8 mouse cellular contexts compared by ENCODE assay signal in genomic region chr7:16613461-16614170, GRCm38 (mm10). TPM values are rescaled to one million over a fixed set of nuclear protein-coding genes. Genes with fewer than 3 reads are reported as not detected.
A peak's percentile ranks its signal among the peaks of the same experiment; 100 is the strongest.
DNase-seq lines count a peak whose midpoint lies in the region; ATAC-seq and TF ChIP-seq lines count a peak whose summit lies in the region.

No protein-coding gene starts in this region.

- TF ChIP-seq POLR2A in spleen, adult 2 months (IDR thresholded peaks at IDR 0.05; ENCODE audit: low read depth, low read length): no peak

- DNase-seq in embryo, embryonic 10 days (ENCODE audit: low spot score): peak; percentile 26
- no peak for DNase-seq in embryo, embryonic 9.5 days (ENCODE audit: extremely low spot score)
- DNase-seq in spleen, adult 2 months (ENCODE audit: low read depth in 1 of 2, low spot score in 2 of 2): no peak
- DNase-seq in spleen, postnatal 14 days (ENCODE audit: low spot score in 2 of 2): no peak
- peak; percentile 46 for DNase-seq in limb, embryonic 10.5 days (ENCODE audit: low spot score)
- no peak for DNase-seq in adrenal gland, adult 8-10 months

- no peak overlapping the region for H3K27ac ChIP-seq in spleen, adult 2 months (ENCODE audit: insufficient read depth, low read length)
- peak overlapping the region; percentile 100 for H3K27ac ChIP-seq in forebrain, embryonic 13.5 days
- peak overlapping the region; percentile 100 for H3K27ac ChIP-seq in limb, embryonic 10.5 days
- H3K27ac ChIP-seq in neural tube, embryonic 12.5 days: peak overlapping the region; percentile 100

- H3K4me1 ChIP-seq in spleen, adult 2 months (ENCODE audit: control insufficient read depth, insufficient read depth, insufficient read length): peaks cover 15% of the 10 kb centered on the region
- H3K4me1 ChIP-seq in forebrain, embryonic 13.5 days: peaks cover 56% of the 10 kb centered on the region
- H3K4me1 ChIP-seq in limb, embryonic 10.5 days: peaks cover 41% of the 10 kb centered on the region
- H3K4me1 ChIP-seq in neural tube, embryonic 12.5 days: peaks cover 44% of the 10 kb centered on the region

- 15% methylated on average over 20 of the region's 20 CpGs for WGBS in spleen, adult 2 months
- WGBS in forebrain, embryonic 13.5 days: under 1% methylated on average over 20 of the region's 20 CpGs
- 1% methylated on average over 20 of the region's 20 CpGs for WGBS in limb, embryonic 10.5 days
- WGBS in neural tube, embryonic 12.5 days: under 1% methylated on average over 20 of the region's 20 CpGs

- peak overlapping the region; percentile 100 for H3K4me3 ChIP-seq in spleen, adult 2 months (ENCODE audit: extremely low read depth, insufficient read depth, insufficient read length)
- peak overlapping the region; percentile 86 for H3K4me3 ChIP-seq in forebrain, embryonic 13.5 days
- H3K4me3 ChIP-seq in limb, embryonic 10.5 days: peak overlapping the region; percentile 95
- peak overlapping the region; percentile 93 for H3K4me3 ChIP-seq in neural tube, embryonic 12.5 days

- no peak for ATAC-seq in forebrain, embryonic 13.5 days
- no peak for ATAC-seq in neural tube, embryonic 12.5 days (ENCODE audit: low FRiP score, low read depth)

- TF ChIP-seq CTCF in spleen, adult 2 months (IDR thresholded peaks at IDR 0.05; ENCODE audit: extremely low read depth, insufficient read depth, insufficient read length, insufficient replicate concordance): no peak

- H3K4me2 ChIP-seq in forebrain, embryonic 13.5 days: peak overlapping the region; percentile 87
- peak overlapping the region; percentile 97 for H3K4me2 ChIP-seq in neural tube, embryonic 12.5 days (replicated peaks)

- H3K36me3 ChIP-seq in spleen, adult 2 months (ENCODE audit: control insufficient read depth, insufficient read depth, low read length): no peaks in the 10 kb centered on the region
- H3K36me3 ChIP-seq in forebrain, embryonic 13.5 days (ENCODE audit: poor library complexity, severe bottlenecking): no peaks in the 10 kb centered on the region
- H3K36me3 ChIP-seq in limb, embryonic 10.5 days: peaks cover 15% of the 10 kb centered on the region
- H3K36me3 ChIP-seq in neural tube, embryonic 12.5 days: no peaks in the 10 kb centered on the region

- H3K9ac ChIP-seq in forebrain, embryonic 13.5 days: peak overlapping the region; percentile 97
- peak overlapping the region; percentile 99 for H3K9ac ChIP-seq in neural tube, embryonic 12.5 days

- no peaks in the 10 kb centered on the region for H3K9me3 ChIP-seq in forebrain, embryonic 13.5 days (replicated peaks)
- H3K9me3 ChIP-seq in limb, embryonic 10.5 days (replicated peaks): no peaks in the 10 kb centered on the region
- no peaks in the 10 kb centered on the region for H3K9me3 ChIP-seq in neural tube, embryonic 12.5 days

- H3K27me3 ChIP-seq in spleen, adult 2 months (ENCODE audit: control insufficient read depth, insufficient read depth, low read length): no peaks in the 10 kb centered on the region
- H3K27me3 ChIP-seq in forebrain, embryonic 13.5 days: peaks cover 13% of the 10 kb centered on the region
- 0 out of 2 replicates have a peak, but pooled peaks cover 3% of the 10 kb centered on the region for H3K27me3 ChIP-seq in limb, embryonic 10.5 days (ENCODE audit: low read depth, poor library complexity, severe bottlenecking)
- H3K27me3 ChIP-seq in neural tube, embryonic 12.5 days (replicated peaks): no peaks in the 10 kb centered on the region

RNA-seq across cellular contexts. Expression of gene Arhgap35, which starts 1.2 kb away (rescaled TPM):
- 5.6 and 6.4 TPM in 2 replicates for polyA plus RNA-seq in spleen, adult 2 months (2012; rRNA removed)
- polyA plus RNA-seq in forebrain, embryonic 13.5 days (2015; fragmentation: Nextera tagmentation; extraction: Ambion mirVana): 29.1 and 34.1 TPM in 2 replicates
- polyA plus RNA-seq in limb, embryonic 10.5 days (2016; fragmentation: Nextera tagmentation; extraction: Ambion mirVana): 32.4 and 35.1 TPM in 2 replicates
- polyA plus RNA-seq in neural tube, embryonic 12.5 days (2016; fragmentation: Nextera tagmentation; extraction: Ambion mirVana): 33.5 and 36.8 TPM in 2 replicates
- total RNA-seq in adrenal gland, adult 8-10 months (2022): 10 to 100 TPM; 65.6 to 76.6 (median 73.0) TPM

Comparison
In these comparisons a context has a peak if more than half of its experiments do, and no peak if none do; other contexts are left out.
1. DNase-seq: peak in embryo, embryonic 10 days (single experiment) and limb, embryonic 10.5 days (single experiment); none in embryo, embryonic 9.5 days (single experiment), spleen, adult 2 months (0 of 2), spleen, postnatal 14 days (0 of 2) and adrenal gland, adult 8-10 months (single experiment).
2. Peak in every context shown above with its lines, with median percentiles within 50 percentile points of each other: H3K4me3 ChIP-seq.